Mouse (Mus musculus) forebrain, embryonic 16.5 days (tissue): ENCODE measurements around the gene Itgb1bp1. TPM values are rescaled to one million over a fixed set of nuclear protein-coding genes. Genes with fewer than 3 reads are reported as not detected.
A peak's percentile ranks its signal among the peaks of the same experiment; 100 is the strongest.

Source experiments
- ATAC-seq: fragments of 200-750 bp; cut with Nextera tagmentation; 2 replicates; pipeline ENCODE4 v1.8.0; 2017; ENCODE audit warnings: mild to moderate bottlenecking, moderate library complexity
- H3K27ac ChIP-seq: fragments of 300-500 bp; sonication (generic); 2 replicates; pipeline ENCODE4 v1.5.1; 2014; ENCODE audit warnings: low read length, control low read depth
- H3K27me3 ChIP-seq: fragments of 300-500 bp; sonication (generic); replicated peaks from 2 replicates; pipeline ENCODE4 v1.6.1; 2014; ENCODE audit warnings: low read length; ENCODE audit not compliant: control insufficient read depth, insufficient read depth
- H3K36me3 ChIP-seq: fragments of 300-500 bp; sonication (generic); 2 replicates; pipeline ENCODE4 v1.6.1; 2014; ENCODE audit not compliant: control insufficient read depth, insufficient read depth
- H3K4me1 ChIP-seq: fragments of 300-500 bp; sonication (generic); replicated peaks from 2 replicates; pipeline ENCODE4 v1.6.1; 2014; ENCODE audit warnings: low read length; ENCODE audit not compliant: control insufficient read depth, insufficient read depth
- H3K4me2 ChIP-seq: fragments of 300-500 bp; sonication (generic); 2 replicates; pipeline ENCODE4 v1.6.1; 2014; ENCODE audit warnings: mild to moderate bottlenecking, low read length, control low read depth
- H3K4me3 ChIP-seq: fragments of 300-500 bp; sonication (generic); replicated peaks from 2 replicates; pipeline ENCODE4 v1.5.1; 2014; ENCODE audit warnings: mild to moderate bottlenecking, low read length, control low read depth
- H3K9ac ChIP-seq: fragments of 300-500 bp; sonication (generic); replicated peaks from 2 replicates; pipeline ENCODE4 v1.6.1; 2014; ENCODE audit warnings: low read depth, low read length, control low read depth
- H3K9me3 ChIP-seq: fragments of 300-500 bp; sonication (generic); 2 replicates; pipeline ENCODE4 v1.6.1; 2016; ENCODE audit warnings: low read length; ENCODE audit not compliant: control insufficient read depth
- WGBS: fragments of 180-500 bp; shearing (Covaris S2); extraction: QIAGEN DNeasy Blood & Tissue Kit; methylation state at CpG from one replicate; pipeline ENCODE4 v1.1.7; 2014; 5-methylcytosine and 5-hydroxymethylcytosine counted together
- polyA plus RNA-seq: library from polyadenylated mRNA; unstranded; fragments of >200 nt; fragmentation: Nextera tagmentation; extraction: Ambion mirVana; gene quantifications from 2 replicates; pipeline ENCODE4 v1.2.1, GENCODE M21; 2015

Itgb1bp1 gene
- 43.2 and 43.5 TPM in 2 replicates for polyA plus RNA-seq

DNA sequence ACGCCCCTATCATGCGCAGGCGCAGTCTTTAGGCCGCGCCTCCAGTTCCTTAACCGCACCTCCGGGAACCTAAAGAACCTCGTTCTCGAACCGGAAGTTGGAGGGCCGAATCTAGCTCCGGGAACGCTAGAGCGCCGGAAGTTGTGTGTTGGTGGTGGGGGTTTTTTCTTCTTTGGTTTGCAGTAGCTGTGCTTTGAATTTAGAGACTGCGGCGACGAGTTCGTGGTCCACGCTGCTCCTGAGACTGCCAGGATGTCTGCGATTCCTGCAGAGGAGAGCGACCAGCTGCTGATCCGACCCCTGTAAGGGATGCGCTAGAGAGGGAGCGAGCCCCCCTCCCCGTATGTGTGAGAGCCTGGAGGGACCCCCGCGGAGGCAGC lies at the start of gene Itgb1bp1:
TSS of gene Itgb1bp1 (minus strand) at position 42 of the 380 bp plus-strand sequence.
- peak within 1 kb of the TSS; percentile 95 for H3K4me3 ChIP-seq
- peaks cover 8% of the 10 kb centered on the region for H3K36me3 ChIP-seq
- H3K27ac ChIP-seq = peak within 1 kb of the TSS; percentile 93
- H3K4me2 ChIP-seq = peak within 1 kb of the TSS; percentile 79
- WGBS = 0% methylated on average over 28 of the region's 28 CpGs
- no peaks in the 10 kb centered on the region for H3K27me3 ChIP-seq
- H3K9ac ChIP-seq = peak within 1 kb of the TSS; percentile 91
- H3K4me1 ChIP-seq = peaks cover 29% of the 10 kb centered on the region
- no peaks in the 10 kb centered on the region for H3K9me3 ChIP-seq
- peak; percentile 97 for ATAC-seq

DNA sequence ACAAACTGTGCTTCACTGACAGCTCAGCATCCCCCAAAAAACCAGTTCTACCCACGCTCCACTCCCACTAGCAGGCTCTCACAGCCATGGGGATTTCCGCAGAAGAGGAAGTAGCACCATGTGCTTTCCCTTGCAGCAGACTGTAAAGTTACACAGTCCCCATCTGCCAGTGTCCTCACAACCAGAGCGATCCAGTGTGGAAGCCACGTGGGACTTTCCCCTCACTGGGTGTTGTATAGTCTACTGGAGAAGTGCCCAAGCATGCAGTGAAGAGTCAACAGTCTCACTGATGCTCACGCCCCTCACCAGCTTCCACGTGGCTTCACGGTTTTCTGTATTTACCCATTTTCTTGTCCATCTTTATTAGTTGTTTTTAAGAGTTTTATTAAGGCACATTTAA lies 49.8 kb upstream of the Itgb1bp1 start:
- Histone ChIP-seq H3K36me3 (peaks cover 16% of the 10 kb centered on the region), H3K4me3 (no peak overlapping the region), H3K9ac (no peak overlapping the region), H3K27me3 (no peaks in the 10 kb centered on the region), H3K4me1 (no peaks in the 10 kb centered on the region), H3K4me2 (no peak overlapping the region), H3K9me3 (no peaks in the 10 kb centered on the region), H3K27ac (no peak overlapping the region)
- no peak for ATAC-seq
- WGBS = 87% methylated on average over 7 of the region's 7 CpGs

DNA sequence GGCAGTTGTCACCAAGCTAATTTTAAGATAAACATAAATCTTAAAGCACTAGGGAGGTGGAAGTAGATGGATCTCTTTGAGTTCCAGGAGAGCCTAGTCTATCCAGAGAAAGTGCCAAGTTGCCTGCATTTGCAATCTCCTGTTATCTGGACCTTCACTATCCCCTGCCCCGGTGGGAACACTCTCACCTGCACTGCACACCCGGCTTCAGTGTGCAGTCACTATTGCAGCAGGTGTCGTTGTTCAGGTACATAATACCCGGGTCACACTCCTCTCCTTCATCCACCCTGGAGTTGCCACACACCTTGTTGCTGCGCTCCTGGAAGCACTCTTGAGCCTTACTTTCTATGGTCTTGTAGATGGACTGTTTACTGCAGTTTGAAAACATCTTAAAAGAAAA lies 47.7 kb upstream of the Itgb1bp1 start:
- Histone ChIP-seq H3K9me3 (no peaks in the 10 kb centered on the region), H3K27me3 (no peaks in the 10 kb centered on the region), H3K27ac (no peak overlapping the region), H3K4me1 (no peaks in the 10 kb centered on the region), H3K4me3 (no peak overlapping the region), H3K4me2 (no peak overlapping the region), H3K9ac (no peak overlapping the region), H3K36me3 (peaks cover 9% of the 10 kb centered on the region)
- no peak for ATAC-seq
- WGBS = 92% methylated on average over 5 of the region's 5 CpGs

DNA sequence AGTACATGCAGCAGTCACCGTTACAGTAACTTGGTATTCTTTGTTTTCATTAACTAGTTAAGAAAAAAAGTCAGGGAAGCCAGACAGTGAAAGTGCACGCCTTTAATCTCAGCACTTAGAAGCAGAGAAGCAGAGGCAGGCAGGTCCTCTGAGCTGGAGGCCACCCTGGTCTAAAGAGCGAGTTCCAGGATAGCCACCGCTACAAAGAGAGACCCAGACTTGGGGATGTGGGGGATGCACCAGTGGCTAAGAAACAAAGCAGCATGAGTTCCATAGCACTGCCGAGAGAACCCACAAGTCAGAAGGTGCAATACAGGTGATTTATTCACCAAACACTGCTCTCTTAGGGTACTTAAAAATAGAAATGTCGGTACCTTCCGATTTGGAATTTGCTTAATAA lies 46.9 kb upstream of the Itgb1bp1 start:
- no peak overlapping the region for H3K4me2 ChIP-seq
- 93% methylated on average over 7 of the region's 7 CpGs for WGBS
- peaks cover 9% of the 10 kb centered on the region for H3K36me3 ChIP-seq
- no peak for ATAC-seq
- H3K9ac ChIP-seq = no peak overlapping the region
- H3K27me3 ChIP-seq = no peaks in the 10 kb centered on the region
- no peak overlapping the region for H3K27ac ChIP-seq
- H3K4me1 ChIP-seq = no peaks in the 10 kb centered on the region
- no peaks in the 10 kb centered on the region for H3K9me3 ChIP-seq
- H3K4me3 ChIP-seq = no peak overlapping the region

DNA sequence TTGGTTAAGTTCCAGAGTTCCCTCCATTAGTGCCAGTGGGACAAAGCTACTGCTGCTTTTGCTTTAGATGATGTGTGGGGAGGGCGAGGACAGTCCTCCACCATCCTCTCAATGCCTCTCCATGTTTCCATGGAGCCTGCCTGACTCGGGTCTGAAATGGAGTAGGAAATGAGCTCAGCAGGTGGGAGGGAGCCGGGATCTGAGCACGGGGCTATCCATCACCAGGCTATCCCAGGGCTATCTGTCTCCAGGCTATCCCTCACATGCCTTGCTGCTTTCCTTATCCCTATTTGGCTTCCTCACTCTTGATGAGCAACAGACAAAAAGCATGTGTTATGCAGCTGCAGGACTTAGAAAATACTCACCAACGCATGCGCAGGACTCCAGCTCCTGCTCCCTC lies 45.6 kb upstream of the Itgb1bp1 start:
- Histone ChIP-seq H3K36me3 (peaks cover 9% of the 10 kb centered on the region), H3K4me2 (no peak overlapping the region), H3K9ac (no peak overlapping the region), H3K4me1 (no peaks in the 10 kb centered on the region), H3K9me3 (no peaks in the 10 kb centered on the region), H3K27me3 (no peaks in the 10 kb centered on the region), H3K4me3 (no peak overlapping the region), H3K27ac (no peak overlapping the region)
- 77% methylated on average over 6 of the region's 6 CpGs for WGBS
- ATAC-seq = no peak

DNA sequence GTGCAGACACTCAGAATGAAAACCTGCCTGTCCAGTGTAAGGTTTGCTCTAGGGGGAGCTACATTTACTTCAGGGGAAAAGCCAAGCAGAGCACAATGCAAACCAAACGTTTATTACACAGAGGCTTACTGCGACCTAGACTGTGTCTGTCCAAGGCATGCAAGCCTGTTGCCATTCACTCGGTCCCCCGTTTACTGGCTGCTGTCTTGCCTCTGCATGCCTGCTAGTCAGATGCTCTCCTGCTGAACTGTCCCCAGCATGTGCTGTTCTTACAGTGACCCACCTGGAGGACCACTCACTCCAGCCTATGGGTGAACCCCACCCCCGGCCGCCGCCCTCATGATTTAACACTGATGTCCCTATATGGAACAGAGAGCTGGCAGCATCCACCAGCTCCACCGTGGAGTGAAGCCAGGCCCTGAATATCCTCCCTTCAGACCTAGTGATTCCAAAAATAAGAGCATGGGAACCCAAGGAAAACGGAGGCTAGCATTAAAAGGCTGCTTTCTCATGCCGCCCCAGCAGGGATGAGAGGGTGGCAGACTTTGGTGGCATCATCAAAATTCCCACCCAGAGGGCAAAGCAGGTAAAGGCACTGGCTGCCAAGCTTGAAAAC lies 45.0 kb upstream of the Itgb1bp1 start:
- ATAC-seq = no peak
- H3K9me3 ChIP-seq = no peaks in the 10 kb centered on the region
- no peak overlapping the region for H3K27ac ChIP-seq
- H3K4me1 ChIP-seq = no peaks in the 10 kb centered on the region
- peaks cover 6% of the 10 kb centered on the region for H3K36me3 ChIP-seq
- H3K4me3 ChIP-seq = no peak overlapping the region
- H3K4me2 ChIP-seq = no peak overlapping the region
- 92% methylated on average over 10 of the region's 10 CpGs for WGBS
- H3K27me3 ChIP-seq = no peaks in the 10 kb centered on the region
- no peak overlapping the region for H3K9ac ChIP-seq

DNA sequence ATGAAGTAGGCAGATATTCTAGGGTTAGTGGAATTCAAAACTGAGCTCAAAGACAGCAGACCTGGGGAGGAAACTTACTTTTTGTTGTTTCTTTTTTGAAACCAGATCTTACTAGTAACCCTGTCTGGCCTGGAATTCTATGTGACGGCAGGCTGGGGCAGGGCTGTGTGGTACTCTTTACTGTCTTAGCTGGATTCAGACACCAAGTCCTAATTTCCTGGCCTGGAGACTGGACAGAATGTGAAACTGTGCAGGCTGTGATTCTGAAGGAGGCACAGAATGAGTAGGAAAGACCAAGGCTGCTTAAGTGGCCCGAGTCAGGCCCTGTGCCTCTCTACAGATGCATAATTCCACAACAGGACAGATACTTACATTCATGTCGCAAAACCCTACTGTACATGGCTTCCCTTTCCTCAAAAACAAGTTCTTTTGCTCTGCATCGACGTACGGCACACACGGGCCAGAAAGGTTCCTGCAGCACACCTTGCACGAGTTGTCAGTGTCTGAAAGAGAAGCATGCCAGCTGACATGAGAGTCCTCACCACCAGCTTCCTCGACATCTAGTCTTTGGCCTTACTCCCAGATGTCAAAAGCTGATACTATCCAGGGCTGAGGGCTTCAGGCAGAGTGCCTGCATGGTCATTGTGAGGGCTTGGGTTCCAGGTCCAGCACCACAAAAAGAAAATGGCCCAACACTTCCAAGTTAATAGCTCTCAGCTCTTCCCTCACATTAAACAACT lies 43.7 kb upstream of the Itgb1bp1 start:
- Histone ChIP-seq H3K4me2 (no peak overlapping the region), H3K4me1 (no peaks in the 10 kb centered on the region), H3K27ac (no peak overlapping the region), H3K9ac (no peak overlapping the region), H3K27me3 (no peaks in the 10 kb centered on the region), H3K4me3 (no peak overlapping the region), H3K9me3 (no peaks in the 10 kb centered on the region), H3K36me3 (peaks cover 6% of the 10 kb centered on the region)
- 95% methylated on average over 9 of the region's 9 CpGs for WGBS
- no peak for ATAC-seq

DNA sequence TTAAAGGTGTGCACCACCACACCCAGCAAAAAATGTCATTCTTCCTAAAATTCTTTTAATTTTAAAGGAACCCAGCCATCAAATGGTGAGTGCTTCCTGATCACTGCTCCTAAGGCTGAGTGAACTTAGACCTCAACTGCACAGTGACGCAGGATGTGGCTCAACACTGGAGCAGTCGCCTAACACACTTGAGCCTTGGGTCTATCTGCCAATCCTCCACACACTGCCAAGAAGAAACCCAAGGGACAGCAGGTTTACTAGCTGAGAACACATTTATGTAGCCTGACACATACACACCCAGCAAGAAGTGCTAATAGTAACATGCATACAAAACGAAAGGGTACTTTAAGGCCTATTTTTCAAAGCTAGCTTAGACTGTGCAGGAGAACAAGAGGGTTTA lies 40.2 kb upstream of the Itgb1bp1 start:
- 94% methylated on average over 3 of the region's 3 CpGs for WGBS
- Histone ChIP-seq H3K27ac (no peak overlapping the region), H3K4me1 (no peaks in the 10 kb centered on the region), H3K27me3 (no peaks in the 10 kb centered on the region), H3K36me3 (peaks cover 9% of the 10 kb centered on the region), H3K4me3 (no peak overlapping the region), H3K4me2 (no peak overlapping the region), H3K9me3 (no peaks in the 10 kb centered on the region), H3K9ac (no peak overlapping the region)
- ATAC-seq = no peak

DNA sequence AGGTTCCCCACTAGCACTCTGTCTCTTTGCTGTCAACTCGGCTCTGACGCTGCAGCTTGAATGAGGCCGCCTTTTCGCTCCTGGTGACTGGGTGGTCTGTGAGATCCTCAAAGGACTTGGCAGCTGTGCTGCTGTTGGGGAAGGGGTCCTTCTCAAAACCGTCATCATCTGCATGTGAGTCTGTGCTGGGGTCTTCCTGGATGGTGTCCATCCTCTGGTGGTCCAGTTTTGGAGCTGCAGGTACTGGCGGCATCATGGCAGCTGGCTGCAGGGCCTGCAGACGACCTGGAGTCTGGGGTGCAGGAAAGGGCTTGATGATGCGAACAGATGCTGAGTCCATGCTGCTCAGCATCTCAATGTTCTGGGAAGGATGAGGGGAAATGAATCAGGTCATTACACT lies 39.2 kb upstream of the Itgb1bp1 start:
- peaks cover 9% of the 10 kb centered on the region for H3K36me3 ChIP-seq
- WGBS = 89% methylated on average over 8 of the region's 8 CpGs
- no peak overlapping the region for H3K9ac ChIP-seq

More for the DNA sequence above, 39.2 kb upstream of the Itgb1bp1 start:
- Histone ChIP-seq H3K27me3 (no peaks in the 10 kb centered on the region), H3K4me1 (no peaks in the 10 kb centered on the region), H3K4me2 (no peak overlapping the region), H3K9me3 (no peaks in the 10 kb centered on the region), H3K4me3 (no peak overlapping the region), H3K27ac (no peak overlapping the region)
- no peak for ATAC-seq
